Mouse (Mus musculus): ENCODE measurements around the gene 4930544D05Rik.

4930544D05Rik gene

DNA sequence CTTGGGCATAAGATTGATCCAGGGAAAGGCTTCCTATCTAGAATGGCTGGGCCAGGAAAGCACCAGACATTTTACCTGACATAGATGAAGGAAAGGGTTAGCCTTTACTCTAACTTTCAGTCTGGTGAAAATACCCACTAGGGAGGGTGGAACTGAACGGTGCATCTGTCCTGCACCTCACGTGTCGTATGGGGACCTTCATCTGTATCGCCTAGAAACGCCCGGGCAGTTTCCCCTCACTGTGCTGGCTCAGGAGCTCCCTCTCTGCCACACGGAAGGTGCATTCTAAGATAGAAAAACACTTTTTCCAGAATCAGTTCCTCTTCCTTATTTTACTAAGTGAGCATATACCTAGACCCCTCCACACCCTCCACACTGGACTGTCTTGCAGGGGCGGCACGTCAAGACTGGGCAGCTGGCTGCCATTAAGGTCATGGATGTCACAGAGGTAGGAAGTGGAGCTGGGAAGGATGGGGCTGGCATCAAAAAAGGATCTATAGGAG is 17.1 kb upstream of the 4930544D05Rik start:
- DNase-seq (ENCODE audit: low spot score): no peak

DNA sequence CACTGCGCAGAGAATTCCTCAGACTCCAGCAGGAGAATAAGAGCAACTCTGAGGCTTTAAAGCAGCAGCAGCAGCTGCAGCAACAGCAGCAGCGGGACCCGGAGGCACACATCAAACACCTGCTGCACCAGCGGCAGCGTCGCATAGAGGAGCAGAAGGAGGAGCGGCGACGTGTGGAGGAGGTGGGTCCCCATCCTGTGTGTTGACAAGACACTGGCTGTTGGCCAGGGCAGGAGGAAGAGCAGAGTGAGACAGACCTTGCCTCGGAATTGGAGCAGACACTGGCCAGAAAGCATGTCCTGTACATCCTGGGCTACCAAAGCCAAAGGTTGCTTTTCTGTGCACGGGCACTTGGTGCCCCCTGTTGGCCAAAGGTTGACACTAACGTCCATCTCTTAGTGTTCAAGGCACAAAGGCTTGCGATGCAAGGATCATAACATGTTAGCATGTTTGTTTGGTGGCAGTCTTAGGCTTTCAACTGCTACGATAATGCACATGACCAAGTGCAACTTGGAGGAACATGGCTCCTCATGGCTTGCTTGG is 10.6 kb upstream of the 4930544D05Rik start:
- DNase-seq (ENCODE audit: low spot score): peak; percentile 88

DNA sequence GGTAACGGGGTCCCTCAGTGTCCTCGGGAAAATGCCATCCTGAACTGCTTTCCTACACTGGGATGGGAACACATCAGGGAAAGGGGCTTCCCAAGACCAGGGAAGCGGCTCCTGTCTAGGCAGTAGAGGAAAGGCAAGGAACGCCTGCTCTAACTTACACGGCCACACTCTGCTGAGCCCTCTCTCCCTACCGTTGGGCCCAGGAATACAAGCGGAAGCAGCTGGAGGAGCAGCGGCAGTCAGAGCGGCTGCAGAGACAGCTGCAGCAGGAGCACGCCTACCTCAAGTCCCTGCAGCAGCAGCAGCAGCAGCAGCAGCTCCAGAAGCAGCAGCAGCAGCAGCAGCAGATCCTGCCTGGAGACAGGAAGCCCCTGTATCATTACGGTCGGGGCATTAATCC is 8.9 kb upstream of the 4930544D05Rik start:
- DNase-seq (ENCODE audit: low spot score): no peak

DNA sequence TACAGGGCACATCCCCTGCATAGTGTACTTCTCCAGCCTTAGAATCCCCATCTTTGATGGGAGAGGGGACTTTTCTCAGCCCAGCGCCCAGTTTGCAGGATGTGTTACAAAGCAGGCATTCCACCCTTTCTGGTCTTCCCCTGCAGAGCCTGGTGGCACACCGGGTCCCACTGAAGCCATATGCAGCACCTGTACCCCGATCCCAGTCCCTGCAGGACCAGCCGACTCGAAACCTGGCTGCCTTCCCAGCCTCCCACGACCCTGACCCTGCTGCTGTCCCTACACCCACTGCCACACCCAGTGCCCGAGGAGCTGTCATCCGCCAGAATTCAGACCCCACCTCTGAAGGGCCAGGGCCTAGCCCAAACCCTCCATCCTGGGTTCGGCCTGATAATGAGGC is 8.0 kb upstream of the 4930544D05Rik start:
- DNase-seq (ENCODE audit: low spot score): no peak

DNA sequence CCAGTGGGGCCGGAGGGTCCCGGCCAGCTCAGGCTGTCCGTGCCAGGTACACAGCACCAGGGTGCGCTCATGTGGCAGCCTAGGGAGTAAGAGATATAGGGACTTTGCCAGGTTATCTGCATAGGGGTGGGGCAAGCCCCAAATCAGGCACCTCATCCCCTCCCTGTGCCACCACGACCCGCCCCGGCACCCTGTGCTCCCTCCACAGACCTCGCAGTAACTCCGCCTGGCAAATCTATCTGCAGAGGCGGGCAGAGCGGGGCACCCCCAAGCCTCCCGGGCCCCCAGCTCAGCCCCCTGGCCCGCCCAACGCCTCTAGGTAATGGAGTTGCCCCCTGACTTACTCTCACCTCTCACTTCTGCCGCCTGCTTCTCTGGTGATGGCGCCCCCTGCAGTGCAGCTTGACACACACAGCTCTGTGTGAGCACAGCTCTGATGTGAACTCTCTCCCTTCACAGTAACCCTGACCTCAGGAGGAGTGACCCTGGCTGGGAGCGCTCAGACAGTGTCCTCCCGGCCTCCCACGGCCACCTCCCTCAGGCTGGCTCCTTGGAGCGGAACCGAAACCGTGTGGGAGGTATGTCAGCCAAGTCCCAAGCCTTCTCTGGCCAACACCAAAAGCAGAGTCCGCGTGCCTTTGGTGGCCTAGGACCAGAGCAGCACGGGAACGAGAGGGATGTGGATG is 7.1 kb upstream of the 4930544D05Rik start:
- peak; percentile 30 for DNase-seq (ENCODE audit: low spot score)

DNA sequence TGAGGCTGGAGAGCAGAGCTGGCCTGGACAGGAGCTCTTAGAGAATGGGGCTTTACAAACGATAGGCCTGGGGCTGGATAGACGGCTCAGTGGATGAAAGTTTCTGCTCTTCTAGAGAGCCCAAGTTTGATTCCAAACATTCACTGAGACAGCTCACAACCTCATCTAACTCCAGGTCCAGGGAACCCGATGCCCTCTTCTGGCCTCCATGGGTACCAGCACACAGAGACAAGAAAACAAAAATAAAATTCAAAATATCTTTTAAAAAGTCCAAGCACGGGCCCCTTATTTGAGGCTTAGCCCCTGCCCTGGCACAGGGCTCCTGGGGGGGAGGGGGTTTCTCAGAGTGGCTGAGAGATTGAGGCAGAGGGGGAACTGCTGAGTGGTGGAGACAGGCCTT is 4.9 kb upstream of the 4930544D05Rik start:
- no peak for DNase-seq (ENCODE audit: low spot score)

DNA sequence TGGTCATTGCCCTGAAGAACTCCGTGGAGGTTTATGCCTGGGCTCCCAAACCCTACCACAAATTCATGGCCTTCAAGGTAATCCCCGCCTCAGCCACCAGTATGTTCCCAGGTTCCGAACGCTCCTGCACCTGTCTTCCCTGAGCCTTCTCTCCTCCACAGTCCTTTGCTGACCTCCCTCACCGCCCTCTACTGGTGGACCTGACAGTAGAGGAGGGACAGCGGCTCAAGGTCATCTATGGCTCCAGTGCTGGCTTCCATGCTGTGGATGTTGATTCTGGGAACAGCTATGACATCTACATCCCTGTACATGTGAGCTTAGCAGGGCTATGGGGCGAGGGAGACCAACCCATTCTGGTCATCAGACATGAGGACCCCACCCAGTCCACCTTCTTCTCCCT is 3.1 kb upstream of the 4930544D05Rik start:
- no peak for DNase-seq (ENCODE audit: low spot score)

DNA sequence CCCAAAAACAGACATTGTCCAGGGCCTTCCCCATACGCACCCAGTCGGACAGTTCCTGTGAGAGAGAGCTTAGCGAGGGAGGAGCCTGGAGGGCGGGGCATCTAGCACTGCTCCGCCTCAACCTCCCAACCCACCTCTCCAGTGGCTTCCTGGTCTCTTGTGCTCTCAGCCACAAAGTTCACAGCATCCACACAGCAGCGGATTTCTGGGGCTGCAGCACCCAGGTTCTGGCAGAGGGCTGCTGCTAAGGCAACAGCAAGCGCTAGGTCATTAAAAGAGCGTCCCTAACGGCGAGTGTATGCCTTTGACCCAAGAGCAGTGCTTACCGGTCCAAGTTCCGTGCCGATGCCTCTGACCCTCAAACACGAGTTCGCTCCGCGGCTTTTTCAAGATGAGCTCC is 574 bp upstream of the 4930544D05Rik start:
- peak; percentile 76 for DNase-seq (ENCODE audit: low spot score)

DNA sequence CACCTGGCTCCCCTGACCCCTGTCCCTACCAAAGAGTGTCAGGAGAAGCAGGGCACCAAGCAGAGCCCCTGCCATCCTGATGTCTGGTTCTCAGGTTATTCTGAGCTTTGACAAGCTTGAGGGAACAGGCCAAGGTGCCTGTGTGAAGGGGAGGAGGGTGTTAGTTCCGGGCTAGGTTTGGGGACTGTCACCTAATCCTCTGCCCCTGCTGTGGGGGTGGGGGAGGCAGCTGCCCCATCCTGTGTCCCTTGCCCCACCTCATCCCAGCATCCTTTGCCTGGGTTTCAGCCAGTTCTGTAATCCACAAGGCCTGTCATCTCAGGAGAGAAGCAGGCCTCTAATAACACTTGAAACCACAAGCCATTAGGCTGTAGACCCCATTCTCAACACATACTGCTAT is 3.5 kb downstream of the 4930544D05Rik start, which contains the start of gene Chrne:
Chrne (minus strand) TSS at position 116 of the 400 bp plus-strand sequence.
- DNase-seq (ENCODE audit: low spot score): no peak

DNA sequence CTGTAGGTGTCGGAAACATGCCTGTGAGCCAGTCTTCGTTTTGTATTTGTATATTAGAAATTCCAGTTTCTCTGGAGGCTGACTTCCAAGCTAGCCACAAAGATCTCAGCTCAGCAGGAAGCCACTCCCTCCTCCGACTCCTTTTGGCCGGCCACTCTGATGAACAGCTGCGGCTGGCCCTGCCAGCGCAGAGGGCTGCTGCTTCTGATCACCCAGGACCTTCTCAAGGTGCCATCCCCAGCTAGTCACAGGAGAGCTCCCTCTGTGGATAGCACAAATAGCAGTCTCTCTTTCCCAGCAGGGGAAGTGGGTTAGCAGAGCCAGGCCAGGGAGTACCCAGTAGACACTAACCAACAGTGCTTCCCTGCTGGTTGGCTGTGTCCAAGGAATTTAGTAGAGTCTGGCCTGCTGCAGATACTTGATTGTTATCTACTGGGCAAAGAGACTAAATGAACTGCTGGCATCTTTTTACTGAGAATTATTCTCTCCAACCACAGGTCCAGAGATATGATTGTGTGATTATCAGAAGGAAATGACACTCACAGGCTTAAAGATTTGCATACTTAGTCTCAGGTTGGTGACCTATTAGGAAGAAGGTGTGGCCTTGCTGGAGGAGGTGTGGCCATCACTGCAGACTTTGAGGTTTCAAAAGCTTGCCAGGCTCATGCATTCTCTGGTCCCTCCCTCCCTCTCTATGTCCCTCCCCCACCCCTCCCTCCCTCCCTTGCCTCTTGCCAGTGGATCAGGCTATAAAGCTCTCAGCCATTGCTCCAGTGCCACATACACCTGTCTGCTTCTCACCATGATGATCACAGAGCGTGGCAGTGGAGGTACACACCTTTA is 6.5 kb downstream of the 4930544D05Rik start:
- no peak for DNase-seq (ENCODE audit: low spot score)

DNA sequence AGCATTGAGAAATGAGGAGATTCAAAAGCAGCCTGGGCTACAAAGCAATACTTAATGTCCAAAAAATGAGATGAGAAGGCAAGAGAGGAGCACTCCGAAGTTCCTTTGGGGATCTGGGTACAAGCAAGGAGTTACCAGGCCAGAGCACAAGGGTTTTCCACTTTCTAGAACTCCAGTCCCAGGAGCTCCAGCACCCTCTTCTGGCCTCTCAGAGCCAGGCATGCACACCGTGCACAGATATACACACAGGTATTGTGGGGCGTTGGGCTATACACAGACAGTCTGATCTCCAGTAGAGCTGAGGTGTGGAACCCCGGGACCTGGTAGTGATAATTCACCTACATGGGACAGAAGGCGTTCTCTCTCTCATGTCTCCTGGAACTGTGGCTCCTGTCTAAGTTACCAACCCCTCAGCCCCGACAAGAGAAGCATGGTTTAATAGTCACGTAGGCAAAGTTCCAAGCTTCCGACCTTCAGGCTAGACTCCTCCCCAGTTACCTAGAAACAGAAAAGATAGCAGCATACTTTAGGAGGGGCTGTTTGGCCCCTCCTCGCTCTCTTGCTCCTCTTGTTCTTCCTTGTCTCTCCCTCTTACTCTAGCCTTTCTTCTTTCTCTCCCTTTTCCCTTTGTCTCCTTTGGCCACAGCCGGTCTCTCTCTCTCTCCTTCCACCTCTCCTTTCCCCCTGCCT is 7.5 kb downstream of the 4930544D05Rik start:
- no peak for DNase-seq (ENCODE audit: low spot score)

DNA sequence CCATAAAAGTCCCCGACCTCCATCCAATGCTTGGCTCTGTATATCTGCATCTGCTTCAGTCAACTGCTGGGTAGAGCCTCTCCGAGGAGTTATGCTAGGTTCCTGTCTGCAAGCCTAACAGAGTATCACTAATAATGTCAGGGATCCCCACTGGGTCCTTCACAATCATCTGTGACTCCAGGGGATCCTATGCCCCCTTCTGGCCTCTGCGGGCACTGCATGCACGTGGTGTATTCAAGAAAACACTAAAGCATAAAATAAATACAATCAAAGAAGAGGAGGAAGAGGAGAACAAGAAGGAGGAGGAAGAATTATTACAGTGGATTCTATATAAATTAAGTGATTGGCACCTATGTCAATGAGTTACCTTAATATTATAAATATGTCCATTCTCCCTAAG is 9.8 kb downstream of the 4930544D05Rik start:
- peak; percentile 77 for DNase-seq (ENCODE audit: low spot score)

DNA sequence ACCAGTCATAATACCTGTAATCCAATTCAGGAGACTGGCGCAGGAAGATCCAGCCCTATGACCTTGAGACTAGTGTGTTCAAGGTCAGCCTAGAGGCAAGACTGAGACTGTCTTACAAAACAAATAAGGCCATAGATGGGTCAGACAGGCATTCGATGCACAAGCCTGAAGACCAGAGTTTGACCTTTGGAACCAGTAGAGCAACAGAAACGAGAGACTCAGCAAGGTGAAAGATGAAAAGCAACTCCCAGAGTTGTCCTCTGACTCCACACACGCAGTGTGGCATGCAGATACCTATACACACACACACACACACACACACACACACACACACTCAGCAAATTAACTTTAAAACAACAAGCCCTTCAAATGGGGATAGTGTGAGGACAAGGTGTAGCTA is 11.2 kb downstream of the 4930544D05Rik start:
- DNase-seq (ENCODE audit: low spot score): no peak

DNA sequence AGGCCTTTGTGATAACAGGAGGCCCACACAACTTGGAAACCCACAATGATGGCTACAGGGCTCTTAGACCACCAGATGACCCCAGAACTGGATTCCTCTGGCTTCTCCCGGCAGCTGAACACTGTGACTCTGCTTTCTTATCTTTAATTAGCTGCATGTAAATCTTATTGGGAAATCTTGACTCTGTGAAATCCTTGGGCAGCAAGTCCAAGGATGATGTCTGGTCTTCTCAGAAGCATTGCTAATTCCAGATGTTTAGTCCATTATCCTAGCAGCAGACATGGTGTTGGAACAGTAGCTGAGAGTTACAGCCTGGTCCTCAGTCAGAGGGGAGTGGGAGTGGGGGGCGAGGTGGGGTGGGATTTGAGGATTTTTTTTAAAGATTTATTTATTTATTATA is 12.8 kb downstream of the 4930544D05Rik start:
- no peak for DNase-seq (ENCODE audit: low spot score)

DNA sequence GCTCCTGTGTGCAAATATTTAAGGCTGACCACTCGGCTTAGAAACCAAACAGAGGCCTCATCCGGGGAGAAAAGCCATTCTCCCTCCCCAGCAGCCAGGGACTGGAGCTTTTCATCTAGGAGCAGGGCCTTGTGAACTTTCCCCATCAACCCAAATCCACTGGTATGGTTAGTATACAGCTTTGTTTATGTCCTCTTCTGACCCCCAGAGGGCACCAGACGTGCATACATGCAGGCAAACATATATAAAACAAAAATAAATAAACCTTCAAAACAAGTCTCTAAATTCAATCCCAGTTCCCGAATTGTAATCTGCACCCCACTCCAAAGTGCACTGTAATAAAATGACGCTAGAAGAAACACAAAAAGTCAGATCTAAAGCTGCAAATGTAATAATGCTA is 13.9 kb downstream of the 4930544D05Rik start:
- DNase-seq (ENCODE audit: low spot score): peak; percentile 29

DNA sequence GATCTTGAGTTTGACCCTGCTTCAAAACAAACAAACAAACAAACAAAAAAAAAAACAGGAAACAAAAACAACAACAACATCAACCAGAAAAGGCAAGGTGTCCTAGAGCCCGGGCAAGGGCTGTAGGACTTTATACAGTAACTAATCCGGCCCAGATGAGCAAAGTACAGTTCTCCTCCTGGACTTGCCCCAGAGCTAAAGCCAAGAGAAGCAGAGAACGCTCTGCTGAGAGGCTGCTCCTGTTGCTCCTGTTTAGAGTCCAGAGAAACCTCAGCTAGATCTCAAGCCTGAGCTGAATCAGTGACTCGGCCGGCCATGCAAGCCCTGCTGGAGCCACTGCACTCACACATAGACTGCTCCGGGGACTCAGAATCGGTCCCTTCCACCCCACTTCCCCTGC is 14.5 kb downstream of the 4930544D05Rik start:
- DNase-seq (ENCODE audit: low spot score): no peak

DNA sequence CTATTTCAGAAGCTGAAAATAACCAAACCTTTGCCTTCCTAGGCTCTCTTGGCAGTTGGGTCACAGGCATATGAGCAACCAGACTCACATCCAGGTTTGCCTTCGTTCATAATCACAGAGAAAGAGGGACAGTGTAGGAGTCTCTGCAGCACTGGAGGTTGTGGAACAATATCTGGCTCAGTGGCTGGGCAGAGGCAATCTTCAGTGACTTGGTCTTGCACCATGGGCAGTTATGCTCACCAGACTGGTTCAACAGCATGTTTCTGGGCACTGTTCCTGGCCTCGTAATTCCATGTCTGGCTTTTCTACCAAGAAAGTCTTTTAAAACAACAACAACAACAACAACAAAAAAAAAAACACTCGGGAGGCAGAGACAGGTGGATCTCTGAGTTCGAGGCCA is 20.0 kb downstream of the 4930544D05Rik start:
- DNase-seq (ENCODE audit: low spot score): no peak

DNA sequence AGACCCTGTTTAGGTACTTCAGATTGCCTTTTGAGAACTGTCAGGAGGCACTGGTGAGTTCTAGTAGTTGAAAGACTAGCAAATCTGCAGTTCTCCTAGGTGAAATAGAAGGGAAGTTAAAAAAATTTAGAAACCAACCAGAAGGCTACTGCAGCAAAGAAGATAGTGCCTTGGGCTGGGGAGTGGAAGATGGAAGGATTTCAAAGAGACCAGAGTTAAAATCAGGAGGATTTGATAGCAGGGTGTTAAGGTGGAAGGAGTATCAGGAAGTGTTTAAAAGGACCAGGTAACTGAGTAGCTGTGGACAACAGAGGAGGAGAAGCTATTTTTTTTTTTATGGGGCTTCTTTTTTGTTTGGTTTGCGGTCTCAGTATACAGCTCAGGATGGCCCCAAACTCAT is 22.1 kb downstream of the 4930544D05Rik start:
- DNase-seq (ENCODE audit: low spot score): no peak

DNA sequence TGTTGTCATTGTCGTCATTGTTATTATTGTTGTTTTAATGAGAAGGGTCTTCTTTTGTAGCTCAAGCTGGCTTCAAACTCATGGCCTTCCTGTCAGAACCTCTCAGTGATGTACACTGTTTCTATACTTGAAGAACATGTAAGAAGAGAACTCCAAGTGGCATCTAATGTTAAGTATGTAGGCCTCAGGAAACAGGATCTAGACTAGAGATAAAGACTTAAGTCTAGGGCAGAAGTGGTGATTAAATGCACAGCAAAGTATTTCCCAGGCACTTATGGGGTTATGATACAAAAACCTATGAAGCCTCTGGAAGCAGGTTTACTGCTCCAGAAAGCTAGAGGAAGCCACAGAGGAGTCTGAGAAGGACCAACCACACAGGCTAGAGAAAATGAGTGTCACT is 22.6 kb downstream of the 4930544D05Rik start:
- no peak for DNase-seq (ENCODE audit: low spot score)

DNA sequence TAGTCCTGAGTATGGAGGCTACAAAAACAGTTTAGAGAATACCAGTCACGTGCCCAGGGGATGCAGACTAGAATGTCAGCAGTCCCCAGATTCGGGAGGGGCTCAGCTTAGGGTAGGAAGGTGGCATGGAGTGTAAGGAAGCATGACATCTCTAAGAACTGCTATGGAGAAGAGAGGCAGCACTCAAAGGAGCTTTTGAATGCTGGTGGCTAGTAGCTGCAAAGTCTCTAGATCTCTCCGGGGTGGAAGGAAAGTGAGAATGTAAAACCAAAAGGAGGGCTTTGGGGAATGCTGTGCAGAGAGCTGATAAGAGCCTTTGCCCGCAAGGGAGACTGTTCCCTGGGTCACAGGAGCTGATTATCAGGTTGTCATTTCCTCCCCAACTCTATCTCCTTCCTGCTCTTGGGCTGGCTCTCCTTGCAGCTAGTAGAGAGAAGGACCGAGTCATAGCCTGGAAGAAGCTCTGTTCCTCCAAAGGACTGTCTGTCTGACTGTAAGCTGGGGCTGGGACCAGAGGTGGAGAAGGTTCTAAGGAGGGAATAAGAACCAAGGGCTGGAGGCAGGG is 23.1 kb downstream of the 4930544D05Rik start, which contains the start of gene Gp1ba:
Gp1ba (plus strand) TSS at position 409 of the 565 bp plus-strand sequence.
- DNase-seq (ENCODE audit: low spot score): no peak

DNA sequence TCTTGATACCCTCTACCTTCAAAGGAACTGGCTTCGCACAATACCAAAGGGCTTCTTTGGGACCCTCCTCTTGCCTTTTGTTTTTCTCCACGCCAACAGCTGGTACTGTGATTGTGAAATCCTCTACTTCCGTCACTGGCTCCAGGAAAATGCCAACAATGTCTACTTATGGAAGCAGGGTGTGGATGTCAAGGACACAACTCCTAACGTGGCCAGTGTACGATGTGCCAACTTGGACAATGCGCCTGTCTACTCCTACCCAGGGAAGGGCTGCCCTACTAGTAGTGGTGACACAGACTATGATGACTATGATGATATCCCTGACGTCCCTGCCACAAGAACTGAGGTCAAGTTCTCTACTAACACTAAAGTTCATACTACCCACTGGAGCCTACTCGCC is 24.3 kb downstream of the 4930544D05Rik start:
- no peak for DNase-seq (ENCODE audit: low spot score)

DNA sequence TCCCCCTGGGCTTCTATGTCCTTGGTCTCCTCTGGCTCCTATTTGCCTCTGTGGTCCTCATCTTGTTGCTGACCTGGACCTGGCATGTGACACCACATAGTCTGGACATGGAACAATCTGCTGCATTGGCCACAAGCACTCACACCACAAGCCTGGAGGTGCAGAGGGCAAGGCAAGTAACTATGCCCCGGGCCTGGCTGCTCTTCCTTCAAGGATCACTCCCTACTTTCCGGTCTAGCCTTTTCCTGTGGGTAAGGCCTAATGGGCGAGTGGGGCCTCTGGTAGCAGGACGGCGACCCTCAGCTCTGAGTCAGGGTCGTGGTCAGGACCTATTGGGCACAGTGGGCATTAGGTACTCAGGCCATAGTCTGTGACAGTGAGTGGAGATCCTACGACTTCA is 25.6 kb downstream of the 4930544D05Rik start:
- DNase-seq (ENCODE audit: low spot score): no peak
